Mouse (Mus musculus): ENCODE measurements around the gene Efna4. TPM values are rescaled to one million over a fixed set of nuclear protein-coding genes. Genes with fewer than 3 reads are reported as not detected.

Efna4 gene
- total RNA-seq, 2 experiments from 2014 or later: 0.21 TPM; not detected in 1

GRCm38 (mm10) chr3:89298908-89299307 is 38.9 kb downstream of the Efna4 start:
- Histone ChIP-seq H3K27ac (no peak overlapping the region), H3K4me3 (no peak overlapping the region)
- no peak for TF ChIP-seq CTCF (IDR thresholded peaks at IDR 0.05)
- intact Hi-C loops (cut with DNase I): no loop called here
- DNase-seq (ENCODE audit: extremely low spot score in 1 of 2, low spot score in 2 of 2): no peak

DNA sequence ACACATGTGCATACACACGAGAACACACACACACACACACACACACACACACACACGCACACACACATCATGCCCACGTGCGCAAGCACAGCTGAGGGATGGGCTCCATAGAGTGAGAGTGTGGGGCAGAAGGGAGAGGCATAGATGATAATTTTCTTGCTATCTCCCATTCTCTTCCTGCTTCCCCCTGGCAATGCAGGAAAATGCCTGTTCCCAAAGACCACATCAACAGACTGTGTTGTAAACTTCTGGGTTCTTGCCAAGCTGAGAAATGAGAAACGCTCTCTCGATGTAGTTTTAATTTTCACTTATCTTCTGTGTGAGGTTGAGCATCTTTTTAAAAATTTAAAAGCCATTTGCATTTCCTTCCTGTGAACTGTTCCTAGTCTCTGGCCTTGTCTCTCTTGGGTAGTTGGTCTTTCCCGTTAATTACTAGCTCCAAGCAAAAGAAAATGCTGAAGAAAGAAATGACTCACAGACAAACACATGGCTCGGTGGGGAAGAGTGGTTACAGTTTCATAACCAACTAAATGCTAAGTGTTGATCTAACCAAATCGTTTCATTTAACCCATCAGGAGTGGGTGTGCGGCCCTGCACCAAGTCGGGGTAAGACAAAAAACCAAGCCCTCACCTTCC is 40.9 kb downstream of the Efna4 start:
- intact Hi-C loops (cut with DNase I): no loop called here
- no peak for TF ChIP-seq CTCF (IDR thresholded peaks at IDR 0.05)
- Histone ChIP-seq H3K27ac (no peak overlapping the region), H3K4me3 (no peak overlapping the region)
- no peak for DNase-seq (ENCODE audit: extremely low spot score in 1 of 2, low spot score in 2 of 2)

- intact Hi-C loops (cut with DNase I): no loop called here
- Histone ChIP-seq H3K27ac (no peak overlapping the region), H3K4me3 (no peak overlapping the region)
- TF ChIP-seq CTCF (IDR thresholded peaks at IDR 0.05): no peak
- no peak for DNase-seq (ENCODE audit: extremely low spot score in 1 of 2, low spot score in 2 of 2)
Measured at GRCm38 (mm10) chr3:89295685-89296230, 42.1 kb downstream of the Efna4 start.

DNA sequence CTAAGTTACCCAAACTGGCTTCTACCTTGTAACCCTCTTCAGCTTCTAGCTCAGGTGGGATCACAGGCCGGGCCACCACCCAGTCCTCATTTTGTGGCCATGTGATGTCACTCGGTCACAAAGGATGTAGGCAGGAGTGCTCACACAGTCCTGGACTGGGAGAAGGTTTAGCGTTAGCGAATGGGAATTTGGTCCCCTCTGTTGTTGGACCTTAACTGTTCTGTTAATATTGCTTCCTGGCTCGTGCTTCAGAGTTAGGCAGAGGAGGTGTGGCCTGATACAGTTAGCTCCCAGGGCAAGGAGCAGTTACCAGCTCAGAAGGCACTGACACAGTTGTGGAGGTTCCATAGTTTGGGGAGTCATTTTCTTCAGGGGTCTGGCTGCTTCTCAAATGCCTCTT is 43.6 kb downstream of the Efna4 start:
- intact Hi-C loops (cut with DNase I): no loop called here
- H3K27ac ChIP-seq: no peak overlapping the region
- DNase-seq (ENCODE audit: extremely low spot score in 1 of 2, low spot score in 2 of 2): no peak
- no peak overlapping the region for H3K4me3 ChIP-seq
- TF ChIP-seq CTCF (IDR thresholded peaks at IDR 0.05): no peak

DNA sequence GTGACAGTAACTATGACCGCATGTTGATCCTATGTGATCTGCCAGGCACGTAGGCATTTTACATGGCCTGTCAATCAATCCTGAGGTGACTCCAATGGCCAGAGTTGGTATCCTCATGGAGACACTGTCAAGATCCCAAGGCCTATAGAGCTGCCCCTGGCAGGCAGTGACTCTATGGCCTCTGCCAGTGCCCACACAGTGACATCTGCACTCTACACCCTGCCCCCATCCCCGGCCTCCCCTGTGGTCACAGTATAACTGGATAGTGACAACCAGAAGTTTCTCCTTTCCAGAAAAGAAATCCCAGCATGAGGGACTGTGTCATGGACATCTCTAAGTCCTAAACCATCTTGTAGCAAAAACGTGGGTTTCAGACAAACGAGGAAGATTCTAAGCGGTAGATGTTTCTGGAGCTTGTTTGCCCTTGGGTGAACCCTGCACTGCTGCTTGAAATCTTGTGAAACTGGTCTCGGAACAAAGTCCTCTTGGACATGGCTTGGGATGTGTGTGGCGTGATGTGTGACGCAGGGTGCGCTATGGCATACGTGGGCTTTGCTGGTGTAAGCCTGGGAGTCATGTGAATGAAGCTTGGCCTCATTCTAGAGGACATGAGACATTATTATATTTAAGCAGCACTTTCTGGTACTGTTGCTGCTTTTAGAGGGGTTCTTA is 44.4 kb downstream of the Efna4 start:
- H3K4me3 ChIP-seq: no peak overlapping the region
- TF ChIP-seq CTCF (IDR thresholded peaks at IDR 0.05): no peak
- no peak for DNase-seq (ENCODE audit: extremely low spot score in 1 of 2, low spot score in 2 of 2)
- intact Hi-C loops (cut with DNase I): no loop called here
- no peak overlapping the region for H3K27ac ChIP-seq

DNA sequence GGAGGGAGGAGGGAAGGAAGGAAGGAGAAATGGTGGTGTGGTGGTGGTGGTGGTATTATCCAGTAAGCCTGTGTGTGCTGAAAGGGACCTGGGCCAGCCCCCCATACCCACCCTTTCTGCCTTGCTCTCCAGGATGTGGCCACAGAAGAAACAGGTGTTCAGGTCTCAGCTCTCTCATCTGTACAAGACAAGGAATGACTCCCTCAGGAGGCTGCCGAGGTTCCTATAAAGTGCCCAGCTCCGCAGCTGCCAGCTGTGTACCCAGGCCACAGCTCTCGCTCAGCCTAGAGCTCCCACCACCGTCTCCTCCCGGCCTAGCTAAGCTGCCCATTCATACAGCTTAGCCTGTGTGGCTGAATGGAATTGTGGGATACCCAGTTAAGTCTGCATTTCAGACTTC is 45.5 kb downstream of the Efna4 start:
- TF ChIP-seq CTCF (IDR thresholded peaks at IDR 0.05): no peak
- Histone ChIP-seq H3K4me3 (no peak overlapping the region), H3K27ac (no peak overlapping the region)
- DNase-seq (ENCODE audit: extremely low spot score in 1 of 2, low spot score in 2 of 2): no peak
- intact Hi-C loops (cut with DNase I): no loop called here

- DNase-seq (ENCODE audit: extremely low spot score in 1 of 2, low spot score in 2 of 2): no peak
- no peak for TF ChIP-seq CTCF (IDR thresholded peaks at IDR 0.05)
- intact Hi-C loops (cut with DNase I): no loop called here
Measured at GRCm38 (mm10) chr3:89291874-89292273, 46.0 kb downstream of the Efna4 start.

GRCm38 (mm10) chr3:89288503-89288928 is 49.3 kb downstream of the Efna4 start:
- H3K4me3 ChIP-seq: no peak overlapping the region
- TF ChIP-seq CTCF (IDR thresholded peaks at IDR 0.05): no peak; the same call in 1 of the 2 replicates
- intact Hi-C loops (cut with DNase I): no loop called here
- no peak overlapping the region for H3K27ac ChIP-seq
- DNase-seq (ENCODE audit: extremely low spot score in 1 of 2, low spot score in 2 of 2): no peak

More at GRCm38 (mm10) chr3:89291874-89292273, 46.0 kb downstream of the Efna4 start:
- Histone ChIP-seq H3K4me3 (no peak overlapping the region), H3K27ac (no peak overlapping the region)

GRCm38 (mm10) chr3:89287286-89287685 is 50.5 kb downstream of the Efna4 start:
- Histone ChIP-seq H3K4me3 (no peak overlapping the region), H3K27ac (no peak overlapping the region)
- DNase-seq (ENCODE audit: extremely low spot score in 1 of 2, low spot score in 2 of 2): no peak
- no peak for TF ChIP-seq CTCF (IDR thresholded peaks at IDR 0.05)
- intact Hi-C loops (cut with DNase I): no loop called here

DNA sequence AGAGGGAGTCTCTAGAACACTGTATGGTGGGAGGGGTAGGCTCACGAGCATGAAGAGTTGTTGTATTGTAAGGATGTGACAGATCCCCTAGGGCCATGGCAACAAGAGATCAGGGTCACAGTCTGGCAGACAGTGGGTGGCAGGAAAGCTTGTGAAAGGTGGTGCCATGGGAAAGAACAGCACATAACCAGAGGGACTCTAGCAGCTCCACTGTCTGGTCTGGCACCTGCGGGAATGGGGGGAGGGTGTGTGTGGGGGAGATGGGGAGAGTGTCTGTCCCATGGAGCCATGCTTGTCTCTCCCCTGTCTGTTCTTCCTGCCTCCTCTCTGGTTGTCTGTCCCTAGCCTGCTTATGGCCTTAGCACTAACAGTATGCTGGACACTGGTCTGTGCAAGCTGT is 52.3 kb downstream of the Efna4 start:
- no peak for TF ChIP-seq CTCF (IDR thresholded peaks at IDR 0.05)
- H3K4me3 ChIP-seq: no peak overlapping the region
- DNase-seq (ENCODE audit: extremely low spot score in 1 of 2, low spot score in 2 of 2): no peak
- H3K27ac ChIP-seq: no peak overlapping the region
- intact Hi-C loops (cut with DNase I): no loop called here

GRCm38 (mm10) chr3:89284261-89284660 is 53.6 kb downstream of the Efna4 start:
- TF ChIP-seq CTCF (IDR thresholded peaks at IDR 0.05): no peak
- Histone ChIP-seq H3K4me3 (no peak overlapping the region), H3K27ac (no peak overlapping the region)
- intact Hi-C loops (cut with DNase I): no loop called here
- DNase-seq (ENCODE audit: extremely low spot score in 1 of 2, low spot score in 2 of 2): no peak

Other genes starting within 250 kb of the Efna4 start
- 100 to 1,000 TPM; 189 to 199 TPM for gene Rusc1, start 244.7 kb downstream of the Efna4 start, total RNA-seq (2021)
- gene Gm43738, start 236.9 kb downstream of the Efna4 start, total RNA-seq (2021): not detected
- 10 to 100 TPM; 78.1 to 79.6 TPM for gene Fdps, start 236.1 kb downstream of the Efna4 start, total RNA-seq (2021)
- gene Pklr, start 201.9 kb downstream of the Efna4 start, total RNA-seq (2021): not detected
- 10 to 100 TPM; 14.9 to 20.9 TPM for gene Hcn3, start 177.8 kb downstream of the Efna4 start, total RNA-seq (2021)
- gene Clk2, start 173.2 kb downstream of the Efna4 start, total RNA-seq (2021): 10 to 100 TPM; 45.6 to 46.3 TPM
- gene Scamp3, start 160.6 kb downstream of the Efna4 start, total RNA-seq (2021): 10 to 100 TPM; 64.0 to 64.7 TPM
- gene Fam189b, start 154.9 kb downstream of the Efna4 start, total RNA-seq (2021): 10 to 100 TPM; 56.9 to 60.4 TPM
- 10 to 100 TPM; 64.9 to 66.8 TPM for gene Gba, start 135.1 kb downstream of the Efna4 start, total RNA-seq (2021)
- 10 to 100 TPM; 21.2 to 21.9 TPM for gene Thbs3, start 122.8 kb downstream of the Efna4 start, total RNA-seq (2021)
- gene Mtx1, start 110.9 kb downstream of the Efna4 start, total RNA-seq (2021): 10 to 100 TPM; 96.2 to 99.9 TPM
- gene Muc1, start 109.0 kb downstream of the Efna4 start, total RNA-seq (2021): under 1 TPM; 0.29 to 0.33 TPM
- 10 to 100 TPM; 63.2 to 71.4 TPM for gene Krtcap2, start 92.1 kb downstream of the Efna4 start, total RNA-seq (2021)
- 10 to 100 TPM; 82.8 to 85.1 TPM for gene Trim46, start 91.7 kb downstream of the Efna4 start, total RNA-seq (2021)
- gene Dpm3, start 78.7 kb downstream of the Efna4 start, total RNA-seq (2021): 10 to 100 TPM; 50.9 to 53.1 TPM
- 10 to 100 TPM; 36.0 to 38.6 TPM for gene Slc50a1, start 67.5 kb downstream of the Efna4 start, total RNA-seq (2021)
- 1 to 10 TPM; 5.5 to 5.9 TPM for gene Efna1, start 56.9 kb downstream of the Efna4 start, total RNA-seq (2021)
- 10 to 100 TPM; 49.3 to 55.0 TPM for gene Efna3, start 15.1 kb downstream of the Efna4 start, total RNA-seq (2021)
- gene Adam15, start 12.0 kb upstream of the Efna4 start, total RNA-seq (2021): 100 to 1,000 TPM; 106 to 115 TPM
- gene Dcst2, start 23.9 kb upstream of the Efna4 start, total RNA-seq (2021): under 1 TPM; 0.29 to 0.40 TPM
- gene Dcst1, start 27.2 kb upstream of the Efna4 start, total RNA-seq (2021): under 1 TPM in 1 of 2 experiments, not detected in 1; 0.28 TPM
- 10 to 100 TPM; 12.4 to 13.2 TPM for gene Zbtb7b, start 56.7 kb upstream of the Efna4 start, total RNA-seq (2021)
- gene Lenep, start 64.8 kb upstream of the Efna4 start, total RNA-seq (2021): 1 to 10 TPM; 1.1 to 3.5 TPM
- gene Flad1, start 73.8 kb upstream of the Efna4 start, total RNA-seq (2021): 10 to 100 TPM; 34.5 to 37.8 TPM
- gene Cks1b, start 80.4 kb upstream of the Efna4 start, total RNA-seq (2021): 1 to 10 TPM; 1.8 to 2.3 TPM
- 10 to 100 TPM; 12.9 to 16.4 TPM for gene Shc1, start 80.4 kb upstream of the Efna4 start, total RNA-seq (2021)
- gene Pygo2, start 92.2 kb upstream of the Efna4 start, total RNA-seq (2021): 10 to 100 TPM; 51.0 to 54.5 TPM
- 10 to 100 TPM; 33.8 to 34.8 TPM for gene Pbxip1, start 98.7 kb upstream of the Efna4 start, total RNA-seq (2021)
- gene Pmvk, start 116.5 kb upstream of the Efna4 start, total RNA-seq (2021): 10 to 100 TPM; 32.1 to 35.0 TPM
- 10 to 100 TPM; 18.2 to 27.3 TPM for gene Kcnn3, start 182.1 kb upstream of the Efna4 start, total RNA-seq (2021)